Mouse (Mus musculus) limb, embryonic 15.5 days (tissue): ENCODE measurements at regions not wholly inside any gene's neighbourhood (a gene's known extent, or its start where the extent isn't known, plus 50 kb on each side); places are given as distances from the start of the nearest gene placed in this dataset.

Experiments
- ATAC-seq: fragments of 200-750 bp; cut with Nextera tagmentation; 2 replicates; pipeline ENCODE4 v1.8.0; 2017; ENCODE audit warnings: low read depth, moderate TSS enrichment; ENCODE audit not compliant: insufficient number of reproducible peaks, low FRiP score, low TSS enrichment
- H3K27ac ChIP-seq: fragments of 300-500 bp; sonication (generic); 2 replicates; pipeline ENCODE4 v1.5.1; 2015; ENCODE audit warnings: moderate library complexity, mild to moderate bottlenecking, inconsistent platforms
- H3K27me3 ChIP-seq: fragments of 300-500 bp; sonication (generic); 2 replicates; pipeline ENCODE4 v1.6.1; 2015; ENCODE audit warnings: inconsistent platforms
- H3K36me3 ChIP-seq: fragments of 300-500 bp; sonication (generic); 2 replicates; pipeline ENCODE4 v1.6.1; 2015; ENCODE audit warnings: inconsistent platforms
- H3K4me1 ChIP-seq: fragments of 300-500 bp; sonication (generic); 2 replicates; pipeline ENCODE4 v1.6.1; 2015; ENCODE audit warnings: inconsistent platforms
- H3K4me2 ChIP-seq: fragments of 300-500 bp; sonication (generic); 2 replicates; pipeline ENCODE4 v1.6.1; 2015; ENCODE audit warnings: mild to moderate bottlenecking, inconsistent platforms
- H3K4me3 ChIP-seq: fragments of 300-500 bp; sonication (generic); 2 replicates; pipeline ENCODE4 v1.5.1; 2015; ENCODE audit warnings: mild to moderate bottlenecking, inconsistent platforms
- H3K9ac ChIP-seq: fragments of 300-500 bp; sonication (generic); 2 replicates; pipeline ENCODE4 v1.6.1; 2015; ENCODE audit warnings: inconsistent platforms
- H3K9me3 ChIP-seq: fragments of 300-500 bp; sonication (generic); 2 replicates; pipeline ENCODE4 v1.6.1; 2016; ENCODE audit warnings: inconsistent platforms
- WGBS: fragments of 180-500 bp; shearing (Covaris S2); methylation state at CpG from one replicate; pipeline ENCODE4 v1.1.7; 2015; 5-methylcytosine and 5-hydroxymethylcytosine counted together

GRCm38 (mm10) chr4:47931464-47931863 is 113.5 kb upstream of the Nr4a3 start:
- H3K4me1 ChIP-seq = no peaks in the 10 kb centered on the region
- 91% methylated on average over 2 of the region's 2 CpGs for WGBS
- H3K36me3 ChIP-seq = no peaks in the 10 kb centered on the region
- H3K4me3 ChIP-seq = no peak overlapping the region
- no peaks in the 10 kb centered on the region for H3K9me3 ChIP-seq
- ATAC-seq = no peak
- no peaks in the 10 kb centered on the region for H3K27me3 ChIP-seq
- no peak overlapping the region for H3K9ac ChIP-seq
- H3K27ac ChIP-seq = no peak overlapping the region
- H3K4me2 ChIP-seq = no peak overlapping the region

GRCm38 (mm10) chr4:47933526-47933925 is 111.4 kb upstream of the Nr4a3 start:
- Histone ChIP-seq H3K27me3 (no peaks in the 10 kb centered on the region), H3K4me3 (no peak overlapping the region), H3K4me2 (no peak overlapping the region), H3K4me1 (no peaks in the 10 kb centered on the region), H3K9me3 (no peaks in the 10 kb centered on the region), H3K36me3 (no peaks in the 10 kb centered on the region), H3K27ac (no peak overlapping the region), H3K9ac (no peak overlapping the region)
- 79% methylated on average over 1 of the region's 1 CpGs for WGBS
- ATAC-seq = no peak

GRCm38 (mm10) chr4:47935547-47935946 is 109.4 kb upstream of the Nr4a3 start:
- no peaks in the 10 kb centered on the region for H3K4me1 ChIP-seq
- no peaks in the 10 kb centered on the region for H3K27me3 ChIP-seq
- H3K27ac ChIP-seq = no peak overlapping the region
- H3K9ac ChIP-seq = no peak overlapping the region
- H3K36me3 ChIP-seq = no peaks in the 10 kb centered on the region
- no peak overlapping the region for H3K4me3 ChIP-seq
- ATAC-seq = no peak
- no peak overlapping the region for H3K4me2 ChIP-seq
- 86% methylated on average over 3 of the region's 3 CpGs for WGBS
- H3K9me3 ChIP-seq = no peaks in the 10 kb centered on the region

GRCm38 (mm10) chr4:47936470-47937125 is 108.4 kb upstream of the Nr4a3 start:
- Histone ChIP-seq H3K9me3 (no peaks in the 10 kb centered on the region), H3K27ac (no peak overlapping the region), H3K4me2 (no peak overlapping the region), H3K4me1 (no peaks in the 10 kb centered on the region), H3K36me3 (no peaks in the 10 kb centered on the region), H3K9ac (no peak overlapping the region), H3K27me3 (no peaks in the 10 kb centered on the region), H3K4me3 (no peak overlapping the region)
- no peak for ATAC-seq
- WGBS = 76% methylated on average over 7 of the region's 7 CpGs

GRCm38 (mm10) chr4:47947869-47948573 is 96.9 kb upstream of the Nr4a3 start:
- no peak overlapping the region; the same call in 1 of the 2 replicates for H3K4me2 ChIP-seq
- no peak for ATAC-seq

GRCm38 (mm10) chr4:47948789-47949188 is 96.2 kb upstream of the Nr4a3 start:
- Histone ChIP-seq H3K4me2 (no peak overlapping the region), H3K4me3 (no peak overlapping the region), H3K36me3 (no peaks in the 10 kb centered on the region), H3K27me3 (no peaks in the 10 kb centered on the region), H3K9ac (no peak overlapping the region), H3K4me1 (peaks cover 8% of the 10 kb centered on the region; the same call in 1 of the 2 replicates), H3K27ac (no peak overlapping the region), H3K9me3 (no peaks in the 10 kb centered on the region)
- 39% methylated on average over 8 of the region's 8 CpGs for WGBS
- ATAC-seq = no peak

More at GRCm38 (mm10) chr4:47947869-47948573, 96.9 kb upstream of the Nr4a3 start:
- Histone ChIP-seq H3K4me1 (peaks cover 8% of the 10 kb centered on the region; the same call in 1 of the 2 replicates), H3K27me3 (no peaks in the 10 kb centered on the region), H3K36me3 (no peaks in the 10 kb centered on the region), H3K27ac (no peak overlapping the region), H3K9ac (no peak overlapping the region), H3K4me3 (no peak overlapping the region), H3K9me3 (no peaks in the 10 kb centered on the region)
- 52% methylated on average over 16 of the region's 16 CpGs for WGBS

- H3K9ac ChIP-seq = no peak overlapping the region
- no peak overlapping the region for H3K4me2 ChIP-seq
- H3K27me3 ChIP-seq = no peaks in the 10 kb centered on the region
- no peaks in the 10 kb centered on the region for H3K36me3 ChIP-seq
- H3K4me3 ChIP-seq = no peak overlapping the region
- H3K4me1 ChIP-seq = no peaks in the 10 kb centered on the region
- 55% methylated on average over 15 of the region's 15 CpGs for WGBS
- ATAC-seq = no peak
- no peaks in the 10 kb centered on the region for H3K9me3 ChIP-seq
- H3K27ac ChIP-seq = no peak overlapping the region
Observed at GRCm38 (mm10) chr4:47954576-47955305, 90.2 kb upstream of the Nr4a3 start.

- no peak overlapping the region for H3K4me3 ChIP-seq
Observed at GRCm38 (mm10) chr4:47964630-47965029, 80.3 kb upstream of the Nr4a3 start.

GRCm38 (mm10) chr4:47971861-47972260 is 73.1 kb upstream of the Nr4a3 start:
- Histone ChIP-seq H3K27me3 (no peaks in the 10 kb centered on the region), H3K27ac (no peak overlapping the region), H3K9ac (no peak overlapping the region), H3K9me3 (no peaks in the 10 kb centered on the region), H3K4me2 (no peak overlapping the region), H3K36me3 (no peaks in the 10 kb centered on the region), H3K4me3 (no peak overlapping the region), H3K4me1 (no peaks in the 10 kb centered on the region)
- no peak for ATAC-seq
- WGBS = 78% methylated on average over 4 of the region's 4 CpGs

More at GRCm38 (mm10) chr4:47964630-47965029, 80.3 kb upstream of the Nr4a3 start:
- no peaks in the 10 kb centered on the region for H3K9me3 ChIP-seq
- H3K27ac ChIP-seq = no peak overlapping the region
- no peaks in the 10 kb centered on the region for H3K36me3 ChIP-seq
- no peak overlapping the region for H3K4me2 ChIP-seq
- WGBS = 74% methylated on average over 4 of the region's 4 CpGs
- no peak for ATAC-seq
- H3K4me1 ChIP-seq = no peaks in the 10 kb centered on the region
- no peak overlapping the region for H3K9ac ChIP-seq
- no peaks in the 10 kb centered on the region for H3K27me3 ChIP-seq

- Histone ChIP-seq H3K9ac (no peak overlapping the region), H3K27me3 (no peaks in the 10 kb centered on the region), H3K4me2 (no peak overlapping the region), H3K36me3 (no peaks in the 10 kb centered on the region), H3K27ac (no peak overlapping the region), H3K9me3 (no peaks in the 10 kb centered on the region), H3K4me1 (peaks cover 2% of the 10 kb centered on the region; the same call in 1 of the 2 replicates), H3K4me3 (no peak overlapping the region)
- ATAC-seq = no peak
- 65% methylated on average over 13 of the region's 13 CpGs for WGBS
Observed at GRCm38 (mm10) chr4:47979579-47980313, 65.2 kb upstream of the Nr4a3 start.
